Mouse (Mus musculus) neutrophil, adult 5-6 weeks (primary cell): ENCODE data around the gene Ltb4r1. TPM values are rescaled to one million over a fixed set of nuclear protein-coding genes. Genes with fewer than 3 reads are reported as not detected.

Source experiments
- ATAC-seq: fragments of 151-379, 151-347 bp; 2 replicates; pipeline ENCODE4 v1.8.0; 2017; ENCODE audit warnings: mild to moderate bottlenecking, moderate TSS enrichment; ENCODE audit not compliant: insufficient number of reproducible peaks, poor library complexity, low FRiP score, severe bottlenecking; ENCODE audit errors: extremely low read depth
- total RNA-seq: library from RNA; stranded (forward); fragments of 200-1000 nt; gene quantifications from 2 replicates; pipeline ENCODE4 v1.2.3, GENCODE M21; 2017

Ltb4r1 gene
- total RNA-seq, 1 experiment from 2014 or later = 12.9 TPM

GRCm38 (mm10) chr14:55743711-55744110 lies 22.1 kb upstream of the Ltb4r1 start:
- ATAC-seq = peak; percentile 85

DNA sequence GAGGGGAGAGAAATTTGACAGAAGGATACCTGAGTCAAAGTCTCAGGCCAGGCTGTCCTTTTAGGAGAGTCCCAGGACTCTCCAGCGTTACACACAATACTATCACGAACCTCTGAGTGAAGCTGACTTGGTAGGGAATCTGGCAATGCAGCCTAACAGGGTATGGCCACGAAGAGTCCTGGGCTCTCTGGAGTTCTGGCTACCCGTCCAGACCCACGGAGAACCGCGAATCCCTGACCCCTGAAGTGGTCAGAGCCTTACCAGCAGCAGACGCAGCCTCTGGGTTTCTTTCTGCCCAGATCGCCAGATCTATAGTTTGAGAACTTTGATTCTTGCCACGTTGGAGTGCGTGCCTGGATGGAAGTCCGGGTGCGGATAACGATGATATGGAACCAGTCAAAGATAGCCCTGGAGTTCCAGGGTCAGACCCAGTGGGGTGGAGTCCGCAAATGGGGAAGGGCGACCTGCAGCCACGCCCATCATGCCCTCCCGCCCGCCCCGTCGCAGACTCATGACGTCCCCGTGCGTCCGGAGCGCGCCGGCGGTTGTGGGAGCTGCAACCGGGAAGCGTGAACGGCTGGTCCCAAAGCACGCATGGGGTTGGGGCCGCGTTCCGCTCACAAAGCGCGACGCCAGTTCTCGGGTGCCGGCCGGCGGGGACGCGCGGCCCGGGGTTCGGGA lies 20.4 kb upstream of the Ltb4r1 start, which contains the start of the genes Dhrs1 and Nop9:
Dhrs1 (minus strand) TSS at position 511 of the 681 bp plus-strand sequence.
Nop9 (plus strand) TSS at position 514 of the 681 bp plus-strand sequence.
- peak; percentile 78 for ATAC-seq

- ATAC-seq = no peak
Measured at GRCm38 (mm10) chr14:55745861-55746237, 19.9 kb upstream of the Ltb4r1 start.

DNA sequence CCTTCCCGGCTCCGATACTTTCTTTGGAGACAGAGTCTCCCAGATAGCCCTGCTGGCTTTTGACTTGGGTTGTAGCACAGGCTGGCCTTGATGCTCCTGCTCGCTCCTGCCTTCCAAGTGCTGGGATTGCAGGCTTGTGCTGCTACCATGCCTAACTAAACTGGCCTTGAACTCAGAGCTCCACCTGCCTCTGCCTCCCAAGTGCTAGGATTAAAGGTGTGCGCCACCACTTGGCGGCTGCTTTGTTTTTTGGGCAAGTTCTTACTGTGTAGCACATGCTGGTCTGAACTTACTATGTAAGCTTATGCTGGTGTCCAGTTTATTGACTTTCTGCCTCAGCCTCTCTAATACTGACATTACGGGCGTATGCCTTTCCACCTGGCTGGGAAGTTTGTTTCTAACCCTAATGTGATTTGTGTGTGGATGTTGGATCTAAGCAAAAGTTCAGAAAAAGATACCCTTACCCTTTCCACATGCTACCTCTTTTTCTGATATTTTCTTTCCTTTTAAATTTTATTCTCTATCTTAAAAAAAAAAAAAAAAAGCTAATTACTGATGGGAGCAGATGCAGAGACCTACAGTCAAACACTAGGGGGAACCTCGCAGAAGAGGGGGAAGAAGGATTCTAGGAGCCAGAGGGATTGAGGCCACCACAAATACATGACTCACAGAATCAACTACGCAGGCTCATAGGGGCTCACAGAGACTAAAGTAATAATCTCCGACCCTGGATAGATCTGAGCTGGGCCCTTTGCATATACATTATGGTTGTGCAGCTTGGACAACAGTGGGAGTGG lies 18.5 kb upstream of the Ltb4r1 start:
- ATAC-seq = no peak

DNA sequence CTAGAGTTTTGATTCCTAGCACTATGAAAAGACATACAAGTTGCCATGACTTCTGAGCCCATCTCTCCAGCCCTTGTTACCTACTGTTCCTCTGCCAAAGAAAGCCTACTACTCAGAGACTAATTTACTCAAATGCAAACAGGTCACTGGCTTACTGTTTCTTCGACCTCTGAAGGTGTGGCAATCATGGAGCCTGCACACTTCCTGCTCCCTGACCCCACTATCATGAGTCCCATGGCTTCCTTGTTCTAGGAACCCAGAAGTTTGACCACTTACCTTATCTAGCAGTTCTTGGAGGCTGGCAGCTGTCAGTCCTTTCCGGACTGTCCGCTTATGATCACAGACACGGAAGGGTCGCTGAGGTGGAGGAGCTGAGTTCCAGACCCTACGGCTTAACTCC lies 8.2 kb upstream of the Ltb4r1 start:
- no peak for ATAC-seq

DNA sequence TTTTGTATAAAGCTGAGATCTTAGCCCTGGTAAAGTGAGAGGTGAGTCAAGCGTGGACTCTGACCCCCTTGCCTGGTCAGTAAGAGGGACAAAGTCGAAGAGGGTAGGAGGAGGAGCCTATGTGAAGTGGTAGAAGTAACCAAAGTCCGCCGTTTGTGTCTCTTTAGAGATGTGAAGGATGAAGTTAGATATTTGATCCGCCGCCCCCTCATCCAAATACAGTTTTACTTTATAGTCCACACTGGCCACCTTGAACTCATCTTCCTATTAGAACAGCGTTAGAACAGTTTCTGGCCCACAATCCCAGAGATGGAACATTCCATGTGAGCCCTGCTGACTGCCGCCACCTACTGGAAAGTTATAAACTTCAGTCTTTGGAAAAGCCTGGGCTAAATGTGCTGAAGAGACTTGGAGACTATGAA lies 7.4 kb upstream of the Ltb4r1 start, which contains the start of gene Cideb:
Cideb (minus strand) TSS at position 96 of the 422 bp plus-strand sequence.
- ATAC-seq = no peak

GRCm38 (mm10) chr14:55760156-55760555 lies 5.6 kb upstream of the Ltb4r1 start:
- ATAC-seq = peak; percentile 43

DNA sequence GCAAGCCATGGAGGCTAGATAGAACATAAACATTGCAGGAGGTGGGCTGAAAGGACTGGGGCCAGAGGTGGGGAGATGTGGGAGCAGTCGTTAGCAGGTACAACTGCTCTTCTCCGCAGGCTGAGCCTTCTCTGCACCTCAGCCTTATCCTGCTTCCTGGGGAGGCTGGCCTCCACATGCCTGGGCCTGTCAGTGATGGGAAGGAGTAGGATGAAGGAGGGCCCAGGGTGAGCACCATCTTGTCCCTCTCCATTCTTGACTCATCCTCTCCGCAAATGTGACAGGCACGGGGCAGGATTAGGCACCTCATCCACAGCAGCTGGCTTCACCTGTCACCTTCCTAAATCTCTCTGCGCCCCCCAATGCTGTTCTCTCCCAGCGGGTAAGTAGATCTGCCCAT lies 4.6 kb upstream of the Ltb4r1 start, which contains the start of gene Ltb4r2:
Ltb4r2 (plus strand) TSS at position 266 of the 400 bp plus-strand sequence.
- no peak for ATAC-seq

DNA sequence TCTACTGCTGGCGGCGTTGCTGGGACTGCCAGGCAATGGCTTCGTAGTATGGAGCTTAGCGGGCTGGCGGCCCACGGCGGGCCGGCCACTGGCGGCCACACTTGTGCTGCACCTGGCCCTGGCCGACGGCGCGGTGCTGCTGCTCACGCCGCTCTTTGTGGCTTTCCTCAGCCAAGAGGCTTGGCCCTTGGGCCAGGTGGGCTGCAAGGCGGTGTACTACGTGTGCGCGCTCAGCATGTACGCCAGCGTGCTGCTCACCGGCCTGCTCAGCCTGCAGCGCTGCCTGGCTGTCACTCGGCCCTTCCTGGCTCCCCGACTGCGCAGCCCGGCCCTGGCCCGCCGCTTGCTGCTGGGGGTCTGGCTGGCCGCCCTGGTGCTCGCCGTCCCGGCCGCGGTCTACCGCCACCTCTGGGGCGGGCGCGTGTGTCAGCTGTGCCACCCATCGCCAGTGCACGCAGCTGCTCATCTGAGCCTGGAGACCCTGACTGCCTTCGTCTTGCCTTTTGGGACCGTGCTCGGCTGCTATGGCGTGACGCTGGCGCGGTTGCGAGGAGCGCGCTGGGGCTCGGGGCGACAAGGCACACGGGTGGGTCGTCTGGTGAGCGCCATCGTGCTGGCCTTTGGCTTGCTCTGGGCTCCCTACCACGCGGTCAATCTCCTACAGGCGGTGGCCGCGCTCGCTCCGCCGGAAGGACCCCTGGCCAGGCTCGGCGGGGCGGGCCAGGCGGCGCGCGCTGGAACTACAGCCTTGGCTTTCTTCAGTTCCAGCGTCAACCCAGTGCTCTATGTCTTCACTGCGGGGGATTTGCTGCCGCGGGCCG lies 3.6 kb upstream of the Ltb4r1 start:
- ATAC-seq = no peak

DNA sequence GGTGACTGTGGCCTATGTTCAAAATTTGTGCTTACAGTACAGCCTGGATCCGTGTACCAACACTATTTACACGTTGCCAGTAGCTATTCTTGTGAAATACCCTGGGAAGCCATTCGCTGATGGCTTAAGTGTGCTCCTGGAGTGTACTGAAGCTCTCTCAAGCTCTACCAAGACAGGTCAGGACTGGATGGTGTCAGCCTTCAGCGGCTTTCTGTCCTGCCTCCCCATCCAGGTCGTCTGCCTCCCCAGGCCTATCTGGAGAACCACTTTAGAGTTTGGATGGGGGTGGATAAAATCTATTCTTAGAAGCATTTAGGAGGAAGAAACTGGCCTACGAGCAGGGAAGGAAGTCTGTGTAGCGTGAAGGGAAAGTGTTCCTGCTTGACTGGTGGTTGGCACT lies 2.6 kb upstream of the Ltb4r1 start:
- no peak for ATAC-seq

DNA sequence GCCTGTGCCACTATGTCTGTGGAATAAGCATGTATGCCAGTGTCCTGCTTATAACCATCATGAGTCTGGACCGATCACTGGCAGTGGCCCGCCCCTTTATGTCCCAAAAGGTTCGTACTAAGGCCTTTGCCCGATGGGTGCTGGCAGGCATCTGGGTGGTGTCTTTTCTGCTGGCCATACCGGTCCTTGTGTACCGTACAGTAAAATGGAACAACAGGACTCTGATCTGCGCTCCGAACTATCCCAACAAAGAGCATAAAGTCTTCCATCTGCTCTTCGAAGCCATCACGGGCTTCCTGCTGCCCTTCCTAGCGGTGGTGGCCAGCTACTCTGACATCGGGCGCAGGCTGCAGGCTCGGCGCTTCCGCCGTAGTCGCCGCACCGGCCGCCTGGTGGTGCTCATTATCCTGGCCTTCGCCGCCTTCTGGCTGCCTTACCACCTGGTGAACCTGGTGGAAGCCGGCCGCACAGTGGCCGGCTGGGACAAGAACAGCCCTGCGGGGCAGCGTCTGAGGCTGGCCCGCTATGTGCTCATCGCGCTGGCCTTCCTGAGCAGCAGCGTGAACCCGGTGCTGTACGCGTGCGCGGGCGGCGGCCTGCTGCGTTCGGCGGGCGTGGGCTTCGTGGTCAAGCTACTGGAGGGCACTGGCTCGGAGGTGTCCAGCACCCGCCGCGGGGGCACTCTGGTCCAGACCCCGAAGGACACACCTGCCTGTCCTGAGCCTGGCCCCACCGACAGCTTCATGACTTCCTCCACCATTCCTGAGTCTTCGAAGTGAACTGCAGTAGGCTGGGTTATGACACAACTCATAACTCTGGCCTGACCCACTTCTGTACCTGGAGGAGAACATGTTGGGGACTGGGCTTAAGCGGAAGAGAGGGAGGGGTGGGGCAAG lies 2.0 kb downstream of the Ltb4r1 start:
- ATAC-seq = peak; percentile 53

DNA sequence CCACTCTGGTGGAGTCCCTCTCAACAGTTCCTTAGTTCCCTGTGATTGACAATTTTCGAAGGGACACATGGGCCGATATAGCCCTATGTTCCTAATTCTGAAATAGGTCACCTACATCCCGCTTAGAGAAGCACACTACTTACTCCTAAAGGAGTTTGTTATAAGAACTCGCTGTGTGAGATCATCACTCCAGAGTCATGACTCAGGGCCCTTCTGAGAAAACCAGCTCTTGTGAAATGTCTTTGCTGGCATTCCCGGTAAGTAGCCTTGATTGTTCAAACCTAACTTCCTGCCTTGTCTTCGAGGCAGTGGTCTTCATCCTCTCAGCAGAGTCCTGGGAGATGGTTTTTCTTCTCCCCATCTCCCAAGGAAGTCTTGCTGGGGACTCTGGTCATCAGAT lies 2.8 kb downstream of the Ltb4r1 start:
- ATAC-seq = no peak

- ATAC-seq = no peak
Measured at GRCm38 (mm10) chr14:55769087-55769703, 3.4 kb downstream of the Ltb4r1 start.

DNA sequence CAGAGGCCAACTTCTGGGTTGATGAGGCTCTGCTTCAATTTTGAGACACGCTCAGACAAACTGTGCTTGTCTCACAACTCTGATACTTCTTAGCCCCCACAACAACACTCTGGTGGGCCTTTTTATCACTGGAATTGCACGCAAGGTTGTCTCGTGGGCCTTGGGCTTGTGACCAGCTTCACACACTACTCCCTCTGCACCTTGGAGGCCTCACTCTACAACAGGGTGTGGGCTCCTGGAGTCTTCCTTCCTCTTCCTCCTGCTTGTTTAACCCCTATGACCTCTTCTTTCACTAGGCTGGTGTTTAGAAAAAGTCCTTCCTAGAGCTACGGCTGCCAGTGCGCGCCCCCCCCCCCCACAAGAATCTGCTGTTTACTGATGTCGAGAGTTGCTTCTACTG lies 10.9 kb downstream of the Ltb4r1 start:
- ATAC-seq = no peak

DNA sequence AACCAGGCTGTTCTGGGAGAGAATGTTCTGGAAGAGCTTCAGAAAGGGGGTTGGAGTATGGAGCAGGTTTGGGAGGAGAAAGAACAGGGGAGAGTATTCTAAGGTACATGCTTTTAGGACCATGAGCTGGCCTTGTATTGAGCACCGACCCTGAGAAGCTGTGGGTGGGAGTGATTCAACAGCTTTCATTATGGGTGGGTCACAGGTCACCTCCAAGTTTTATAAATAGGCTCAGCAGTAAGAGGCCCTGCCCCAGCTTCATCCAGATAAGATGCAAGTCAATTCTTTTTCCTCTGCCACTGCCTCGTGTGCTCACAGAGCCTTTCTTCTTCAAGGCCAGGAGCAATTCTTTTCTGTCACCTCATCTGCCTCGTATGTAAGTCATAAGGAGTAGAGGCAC lies 11.4 kb downstream of the Ltb4r1 start:
- no peak for ATAC-seq

DNA sequence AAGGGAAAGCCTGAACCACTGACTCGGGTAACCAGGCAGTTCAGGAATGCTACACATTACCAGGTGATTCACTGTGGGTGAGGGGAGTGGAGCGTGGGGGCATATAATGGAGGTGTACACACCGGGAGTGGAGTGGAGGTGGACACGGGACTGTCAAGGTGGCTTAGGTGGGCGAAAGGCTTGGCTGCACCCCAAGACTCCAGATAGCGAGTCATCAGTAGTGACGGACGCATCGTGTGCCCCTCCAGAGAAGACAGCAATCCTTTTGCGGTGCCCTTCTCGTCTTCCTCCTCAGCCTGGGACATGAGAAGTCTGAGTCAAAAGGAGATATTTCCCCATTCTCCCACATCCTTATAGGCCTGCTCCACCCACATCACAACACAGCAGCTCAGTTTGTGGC lies 12.0 kb downstream of the Ltb4r1 start:
- no peak for ATAC-seq

GRCm38 (mm10) chr14:55778686-55779085 lies 12.9 kb downstream of the Ltb4r1 start:
- no peak for ATAC-seq

DNA sequence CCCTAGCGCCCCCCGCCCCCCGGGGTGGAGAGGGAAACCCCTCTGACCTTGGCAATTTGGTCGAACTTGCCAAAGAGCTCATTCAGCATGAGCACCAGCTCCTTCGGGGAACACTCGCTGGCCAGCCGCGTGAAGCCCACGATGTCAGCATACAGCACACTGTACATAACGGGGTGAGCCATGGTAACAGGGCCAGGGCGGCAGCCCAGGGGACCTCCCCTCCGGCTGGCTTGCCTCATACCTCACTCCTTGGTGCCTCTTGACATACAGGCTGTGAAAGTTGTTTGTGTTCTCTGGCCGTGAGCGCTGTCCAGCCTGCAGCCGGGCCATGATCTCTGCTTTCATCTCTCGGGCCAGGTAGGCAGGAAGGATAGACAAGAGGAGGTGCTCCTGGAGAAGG lies 13.9 kb downstream of the Ltb4r1 start:
- no peak for ATAC-seq
